Mouse (Mus musculus) G1E (cell line): ENCODE results near the gene Maged1.
"Not testable (repeated sequence)": the region's sequence is repeated elsewhere in the genome, so short reads cannot be mapped to it uniquely, and the experiment has no call there.

ENCODE experiments used
- CTCF ChIP-seq: IDR thresholded peaks from 2 replicates; pipeline ENCODE4 v1.5.1; 2012; ENCODE audit warnings: low read depth, low read length, inconsistent platforms, mixed read lengths
- GATA1 ChIP-seq: IDR thresholded peaks from 2 replicates; pipeline ENCODE4 v1.6.1; 2012; ENCODE audit warnings: borderline replicate concordance, low read length, inconsistent platforms, mixed read lengths
- GATA2 ChIP-seq: IDR thresholded peaks from 2 replicates; pipeline ENCODE4 v1.6.1; 2012; ENCODE audit warnings: low read depth, low read length, inconsistent platforms, borderline replicate concordance

- TF ChIP-seq CTCF, GATA2, GATA1: not testable (repeated sequence)
Measured at GRCm38 (mm10) chrX:94507698-94508441, 34.1 kb downstream of the Maged1 start.
